Mouse (Mus musculus): Measurements from ENCODE around the gene Srek1ip1.

Srek1ip1 gene

DNA sequence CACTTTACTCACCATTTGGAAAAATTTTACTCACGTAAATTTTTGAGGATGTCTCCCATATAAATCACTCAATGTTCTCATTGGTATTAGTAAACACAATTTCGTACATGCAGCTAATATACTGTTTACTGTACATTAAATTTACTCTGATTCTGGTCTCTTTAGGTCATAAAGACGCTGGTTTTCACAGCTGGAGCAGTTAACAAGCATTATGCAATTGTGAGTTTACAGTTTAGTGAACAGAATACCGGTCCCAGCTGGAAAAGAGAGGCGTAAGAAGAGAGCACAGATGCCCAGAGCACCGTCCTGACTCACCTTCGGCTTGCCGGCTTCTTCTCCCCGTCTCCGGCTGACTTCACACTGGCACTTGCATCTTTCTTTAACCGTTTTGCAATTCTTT, at the start of gene Srek1ip1:
TSS of gene Srek1ip1 (plus strand) at position 301 of the 400 bp plus-strand sequence.
- no peak for DNase-seq

DNA sequence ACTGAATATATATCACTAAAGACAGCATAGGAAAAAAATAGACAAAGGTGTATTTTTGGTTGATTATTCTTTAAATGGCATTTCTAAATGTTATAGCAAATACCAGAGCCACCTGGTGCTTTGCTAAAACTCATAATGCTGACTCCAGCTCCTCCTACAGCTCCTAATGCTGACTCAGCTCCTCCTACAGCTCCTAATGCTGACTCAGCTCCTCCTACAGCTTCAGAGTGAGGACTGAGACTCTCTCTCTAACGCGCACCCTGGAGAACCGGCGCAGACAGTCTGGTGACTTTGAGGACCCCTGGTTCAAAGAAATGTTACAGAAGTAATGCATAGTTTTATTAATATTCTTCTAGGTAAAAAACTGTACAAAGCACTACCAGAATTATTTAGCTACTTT, 49.4 kb upstream of the Srek1ip1 start:
- DNase-seq, result no peak

DNA sequence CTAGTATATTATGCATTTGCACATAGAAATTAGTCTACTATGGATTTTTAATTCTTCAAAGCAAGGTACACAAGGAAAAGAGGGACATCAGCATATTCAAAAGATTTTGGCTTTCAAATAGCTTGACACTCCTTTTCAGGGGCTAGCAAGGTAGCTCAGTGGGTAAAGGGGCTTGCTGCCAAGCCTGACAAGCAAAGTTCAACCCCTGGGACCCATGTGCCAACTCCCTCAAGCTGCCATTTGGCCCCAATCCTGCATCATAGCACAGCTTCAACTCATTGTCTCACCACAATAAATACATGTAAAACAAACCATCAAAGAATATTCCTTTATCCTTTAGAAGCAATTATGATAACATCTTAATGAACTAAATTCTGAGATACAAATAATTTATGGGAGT, 45.3 kb upstream of the Srek1ip1 start:
- peak; percentile 83 to 88 for DNase-seq

DNA sequence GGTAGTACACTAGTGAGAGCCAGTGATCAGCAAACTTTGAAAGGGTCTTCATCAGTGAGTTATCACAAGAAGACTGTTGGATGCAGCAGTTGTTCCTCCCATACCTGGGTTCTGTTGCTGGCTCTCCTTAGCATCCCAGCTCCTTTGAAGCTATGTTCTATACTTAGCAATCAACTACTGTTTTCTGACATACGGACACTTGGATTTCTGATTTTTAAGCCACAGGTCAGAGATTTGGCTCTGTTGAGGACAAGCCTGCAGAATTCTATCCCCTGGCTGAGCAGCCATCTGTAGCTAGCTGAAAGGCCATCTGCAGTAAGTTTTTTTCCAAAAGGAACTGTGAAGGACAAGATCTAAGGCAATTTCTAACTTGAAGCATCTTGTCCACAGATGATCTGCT, 32.9 kb upstream of the Srek1ip1 start:
- DNase-seq, result peak; percentile 61 to 65

DNA sequence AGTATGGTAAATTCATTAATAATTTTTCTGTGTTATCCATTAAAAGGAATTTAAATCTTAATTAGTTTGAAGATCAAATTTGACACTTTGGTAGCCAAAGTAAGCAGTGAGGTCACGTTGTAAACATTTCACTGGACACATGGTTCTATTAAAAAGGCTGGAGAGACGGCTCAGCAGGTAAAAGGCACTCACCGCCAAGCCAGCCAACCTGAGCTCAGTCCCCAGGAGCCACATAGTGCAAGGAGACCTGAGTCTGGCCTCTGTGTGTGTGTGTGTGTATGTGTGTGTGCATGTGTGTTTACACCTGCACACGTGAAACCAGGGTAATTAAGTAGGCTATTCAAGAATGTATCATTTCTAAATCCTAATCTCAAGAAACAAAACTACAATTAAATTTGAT, 29.9 kb upstream of the Srek1ip1 start:
- peak in 1 of 2 experiments; percentile 10 for DNase-seq

DNA sequence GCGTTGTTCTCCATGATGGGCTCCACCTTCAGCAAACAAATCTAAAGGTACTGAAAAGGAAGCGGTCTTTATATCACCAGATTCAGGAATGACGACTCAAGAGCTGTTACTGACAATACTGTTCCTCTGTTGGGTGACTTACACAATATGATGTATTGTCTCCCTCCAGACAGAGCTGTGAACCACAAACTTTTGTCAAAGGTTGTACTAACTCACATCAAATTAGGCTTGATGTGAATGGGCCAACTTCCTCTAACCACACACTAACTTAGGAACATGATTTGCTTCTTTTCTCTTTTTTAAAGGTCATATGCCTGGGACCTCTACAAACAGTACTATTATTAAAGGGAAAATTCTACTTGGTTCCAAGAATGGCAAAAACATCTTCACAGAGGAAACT, 29.1 kb upstream of the Srek1ip1 start:
- DNase-seq, result no peak

DNA sequence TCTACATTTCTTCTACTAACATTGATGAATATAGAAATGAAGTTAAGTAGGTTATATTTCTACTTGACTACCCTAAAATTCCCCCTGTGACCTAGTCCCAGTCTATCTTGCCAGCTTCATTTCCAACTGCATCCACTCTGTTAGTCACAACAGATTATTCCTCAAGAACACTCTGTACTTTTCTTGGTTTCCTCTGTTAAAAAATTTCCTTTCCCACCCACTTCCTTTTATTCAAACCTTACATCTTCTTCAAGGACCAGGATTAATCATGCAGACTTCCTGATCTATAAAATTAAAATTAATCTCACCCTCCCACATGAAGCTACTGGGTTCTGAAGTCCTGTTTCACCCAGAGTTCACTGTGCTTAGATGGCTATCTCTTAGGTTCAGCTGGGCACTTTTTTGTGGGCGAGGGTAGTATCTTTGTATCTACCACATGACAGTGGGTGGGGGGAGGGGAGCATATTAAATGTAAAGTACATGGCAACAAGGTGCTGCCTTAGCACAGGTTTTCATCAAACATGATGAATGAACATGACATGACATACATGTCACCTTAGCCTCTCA, 13.1 kb upstream of the Srek1ip1 start:
- DNase-seq, result no peak

DNA sequence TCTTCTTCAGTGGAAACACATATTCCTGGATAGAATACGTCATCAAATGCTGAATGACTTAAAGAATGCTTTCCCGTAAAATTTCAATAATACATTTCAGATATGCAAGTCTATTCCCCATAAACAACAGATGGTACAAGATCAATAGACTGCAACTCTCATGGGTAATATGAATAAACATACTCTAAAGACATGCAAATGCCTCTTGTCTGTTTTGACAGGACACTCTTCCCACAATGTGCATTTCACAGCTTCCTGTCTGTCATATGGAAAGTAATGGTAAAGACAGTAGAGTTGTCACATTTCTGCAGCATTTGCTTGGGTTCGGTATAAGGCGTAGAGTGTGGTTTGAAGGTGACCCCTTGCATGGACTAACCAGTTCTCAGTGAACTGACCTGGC, 5.0 kb upstream of the Srek1ip1 start:
- DNase-seq, result no peak

DNA sequence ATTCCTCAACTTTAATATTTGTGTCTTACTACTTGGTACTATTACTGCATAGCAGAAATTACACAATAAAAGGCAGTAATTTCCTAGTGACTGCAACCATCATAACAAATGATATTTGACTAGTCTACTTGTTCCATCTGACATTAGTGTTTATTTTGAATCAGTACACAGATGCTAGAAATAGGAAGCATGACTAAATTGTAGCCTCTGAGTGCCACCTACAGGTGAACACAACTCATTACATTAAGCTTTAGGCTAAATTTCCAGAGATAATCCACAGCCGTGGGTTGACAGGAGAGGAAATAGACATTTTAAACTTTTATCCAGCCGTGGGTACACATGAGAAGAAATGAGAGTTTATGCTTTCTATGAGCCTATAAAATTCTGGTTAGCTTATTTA, 2.6 kb upstream of the Srek1ip1 start:
- peak; percentile 58 to 74 for DNase-seq

DNA sequence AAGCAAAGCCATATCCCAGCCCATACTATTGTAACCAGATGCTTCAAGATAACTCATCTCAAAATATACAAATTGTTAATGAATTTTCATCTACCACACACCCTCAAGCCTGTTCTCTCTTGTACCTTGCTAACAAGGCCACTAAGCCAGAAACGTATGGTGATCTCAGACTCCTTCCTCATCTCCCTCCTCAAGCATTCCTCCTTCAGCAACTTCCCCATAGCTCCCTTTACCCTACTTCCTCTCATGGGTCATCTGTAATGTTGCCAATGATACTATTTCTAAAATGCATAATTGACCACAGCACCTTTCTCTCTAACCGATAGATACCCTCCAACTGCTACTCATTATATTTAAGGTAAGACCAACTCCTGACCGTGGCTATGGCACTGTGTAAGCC, 2.1 kb downstream of the Srek1ip1 start:
- no peak for DNase-seq

DNA sequence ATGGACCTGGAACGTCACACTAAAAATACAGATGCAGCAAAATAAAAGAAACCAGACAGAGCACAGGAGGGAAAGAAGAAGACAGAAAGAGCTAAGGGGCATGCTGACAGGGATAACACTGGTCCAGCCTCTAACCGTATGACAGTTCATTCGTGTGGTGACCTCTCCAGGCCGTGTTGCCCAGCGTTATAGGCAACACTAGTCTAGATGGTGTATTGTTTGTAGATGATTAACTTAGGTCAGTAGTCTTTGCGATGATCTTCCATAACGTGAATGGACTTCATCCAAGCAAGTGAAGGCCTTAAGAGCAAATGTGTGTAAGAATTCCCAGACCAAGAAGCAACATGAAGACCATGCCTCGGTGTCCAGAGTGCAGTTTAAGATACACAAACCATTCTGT, 6.8 kb downstream of the Srek1ip1 start:
- DNase-seq, result no peak

DNA sequence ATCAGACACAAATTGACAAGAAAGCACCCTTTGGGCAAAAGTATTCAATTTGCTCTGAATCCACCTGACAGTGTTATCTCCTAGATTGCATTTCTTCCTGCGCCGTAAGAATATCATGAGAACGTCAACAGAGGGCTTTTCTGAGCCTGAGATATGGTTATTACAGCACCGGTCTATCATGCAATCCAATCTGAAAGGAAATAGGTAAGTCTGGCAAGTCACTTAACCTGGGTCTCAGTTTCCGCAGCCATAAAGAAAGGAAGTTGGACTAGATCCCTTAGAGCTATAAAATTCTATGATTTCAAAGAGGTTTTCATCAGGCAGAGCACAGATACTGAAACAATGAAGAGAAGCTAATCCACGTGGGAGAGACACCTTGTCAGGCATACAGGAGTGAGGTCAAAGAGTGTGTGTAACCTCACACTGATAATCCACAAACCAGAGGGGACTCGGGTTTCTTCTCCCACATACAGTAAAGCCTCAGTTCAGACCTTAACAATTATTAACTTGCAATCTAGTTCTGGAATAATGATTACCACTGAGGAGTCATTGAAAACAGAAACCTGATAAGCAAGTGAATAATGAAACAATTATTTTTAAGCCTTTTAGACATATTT, 7.4 kb downstream of the Srek1ip1 start:
- DNase-seq, result no peak

DNA sequence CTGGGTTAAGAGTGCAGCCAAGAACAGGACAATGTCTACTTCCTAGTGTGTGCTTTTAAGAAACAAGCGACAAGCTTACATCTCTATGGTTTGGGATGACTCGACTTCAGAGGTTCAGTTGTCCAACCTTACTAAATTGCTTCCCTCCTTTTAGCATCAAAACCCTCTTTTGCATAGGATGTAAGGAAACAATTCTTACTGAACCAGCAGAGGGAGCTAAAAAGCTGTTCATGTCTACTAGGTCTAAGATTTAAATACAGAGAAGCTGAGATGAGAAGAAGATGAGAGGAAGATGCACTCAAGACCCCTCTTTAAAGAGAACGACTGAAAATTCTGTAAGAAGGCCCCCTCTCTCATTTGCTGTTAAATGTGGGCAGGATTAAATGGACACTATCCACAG, 13.4 kb downstream of the Srek1ip1 start:
- DNase-seq, result peak; percentile 31 to 79

DNA sequence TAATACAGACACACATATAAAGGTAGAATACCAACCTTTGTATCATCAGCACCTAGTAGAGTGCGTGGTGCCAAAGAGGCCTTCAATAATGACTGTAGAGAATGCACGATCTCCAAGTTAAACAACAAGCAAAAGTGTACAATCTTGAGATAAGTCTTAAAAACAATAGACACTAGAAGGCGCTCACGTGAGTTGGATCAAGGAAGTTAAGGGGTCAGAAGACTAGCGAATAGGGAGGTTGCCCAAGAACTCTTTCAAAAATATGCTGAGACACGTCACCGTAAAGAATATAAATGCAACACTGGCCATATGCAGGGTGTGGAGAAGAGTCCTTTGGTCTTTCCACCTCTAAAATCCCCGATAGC, 24.0 kb downstream of the Srek1ip1 start:
- peak in 1 of 2 experiments; percentile 47 for DNase-seq

DNA sequence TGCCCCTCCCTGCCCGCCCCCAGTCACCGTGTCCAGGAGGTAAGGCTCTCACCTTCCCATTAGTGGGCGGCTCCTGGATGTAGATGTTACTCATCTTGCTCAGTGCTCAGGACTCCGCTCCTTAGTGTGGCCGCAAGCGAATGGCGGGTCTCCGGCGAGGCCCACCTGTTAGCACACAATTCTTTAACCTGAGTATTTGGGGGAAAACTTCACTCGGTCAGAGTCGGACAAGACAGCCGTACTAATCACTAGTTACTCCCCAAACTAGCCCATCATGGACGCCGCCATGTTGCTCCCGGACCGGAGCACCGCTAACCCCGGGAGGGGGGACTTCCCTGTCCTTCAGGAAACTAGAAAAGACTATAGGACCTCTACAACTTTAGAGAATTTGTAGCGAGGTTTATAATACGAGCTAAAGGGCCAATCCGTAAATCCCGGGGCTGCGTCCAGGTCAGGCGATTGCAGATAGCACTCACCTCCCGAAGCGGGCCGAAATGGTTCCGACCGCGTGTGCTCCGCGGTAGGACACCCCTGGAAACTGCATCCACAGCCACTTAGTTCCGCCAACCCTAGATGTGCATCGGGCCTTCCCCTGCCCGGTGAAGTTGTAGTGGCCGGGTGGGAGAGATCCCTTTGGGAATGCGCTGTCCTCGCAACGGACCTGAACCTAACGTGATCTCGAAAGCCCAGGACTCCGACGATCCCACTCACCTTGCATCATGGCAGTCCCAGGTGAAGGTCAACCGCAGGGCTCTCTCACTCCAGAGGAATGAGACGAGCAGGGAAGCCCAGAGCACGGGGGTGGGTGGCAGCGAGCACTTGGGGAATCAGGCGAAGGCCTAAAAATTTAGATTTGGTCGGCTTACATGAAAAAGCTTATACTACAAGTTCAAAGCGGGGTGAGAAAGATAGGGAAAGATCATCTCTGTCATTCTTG, 24.6 kb downstream of the Srek1ip1 start, which contains the start of gene Cwc27:
TSS of gene Cwc27 (minus strand) at position 508 of the 937 bp plus-strand sequence.
- peak; percentile 85 to 86 for DNase-seq

DNA sequence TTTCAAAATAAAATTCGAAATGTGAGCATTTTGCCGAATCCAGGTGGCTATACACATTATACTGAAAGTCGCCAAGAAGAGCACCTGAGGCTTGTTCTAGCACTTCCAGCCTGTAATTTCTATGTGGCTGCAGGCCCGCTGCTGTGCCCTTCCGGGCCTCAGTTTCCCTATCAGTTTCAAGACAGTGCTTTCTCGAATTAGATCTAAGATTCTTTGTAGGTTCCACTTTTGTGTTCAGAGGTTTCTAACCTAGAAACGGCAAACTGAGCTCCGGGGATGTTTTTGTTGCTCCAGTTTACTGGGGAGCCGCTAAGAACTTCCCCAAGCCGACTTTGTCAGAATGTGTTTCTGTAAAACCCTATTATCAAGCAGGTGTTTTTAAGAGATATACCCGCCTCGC, 25.4 kb downstream of the Srek1ip1 start:
- DNase-seq, result peak in 1 of 2 experiments; percentile 19

DNA sequence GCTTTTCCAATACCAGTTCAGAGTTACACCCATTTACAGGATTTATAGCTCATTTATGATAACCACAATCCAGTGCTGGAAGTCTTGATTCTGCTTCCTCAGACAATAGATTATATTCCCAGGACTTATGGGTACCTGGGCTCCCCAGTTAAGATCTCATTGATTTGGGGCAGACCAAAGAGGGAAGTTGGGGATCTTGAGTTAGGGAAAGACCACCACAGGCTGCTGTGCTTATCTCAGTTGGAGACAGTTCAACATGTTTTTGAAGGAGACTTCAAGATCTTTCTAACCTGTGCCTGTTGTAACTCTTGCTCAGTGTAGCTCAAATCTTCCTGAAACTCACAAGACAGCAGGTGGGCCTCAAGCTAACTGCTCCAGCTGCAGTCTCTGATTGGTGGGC, 28.9 kb downstream of the Srek1ip1 start:
- DNase-seq, result no peak

DNA sequence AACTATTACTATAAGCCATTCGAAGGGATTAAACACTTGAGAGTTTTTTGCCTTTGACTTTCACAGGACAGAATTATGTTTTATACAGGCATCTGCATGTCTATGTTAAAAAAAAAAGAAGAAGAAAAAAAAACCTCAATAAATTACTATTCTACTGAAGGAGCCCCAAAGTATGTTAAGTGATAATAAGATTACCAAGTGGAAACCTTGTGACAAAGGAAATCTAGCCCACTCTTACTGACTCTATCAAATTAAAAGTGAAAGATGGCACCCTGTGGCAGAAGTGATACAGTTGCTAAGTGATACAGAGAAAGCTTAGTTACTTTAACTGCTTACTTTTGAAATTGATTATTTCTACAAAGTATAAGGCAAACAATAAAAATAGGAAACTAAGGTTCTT, 29.6 kb downstream of the Srek1ip1 start:
- no peak for DNase-seq

DNA sequence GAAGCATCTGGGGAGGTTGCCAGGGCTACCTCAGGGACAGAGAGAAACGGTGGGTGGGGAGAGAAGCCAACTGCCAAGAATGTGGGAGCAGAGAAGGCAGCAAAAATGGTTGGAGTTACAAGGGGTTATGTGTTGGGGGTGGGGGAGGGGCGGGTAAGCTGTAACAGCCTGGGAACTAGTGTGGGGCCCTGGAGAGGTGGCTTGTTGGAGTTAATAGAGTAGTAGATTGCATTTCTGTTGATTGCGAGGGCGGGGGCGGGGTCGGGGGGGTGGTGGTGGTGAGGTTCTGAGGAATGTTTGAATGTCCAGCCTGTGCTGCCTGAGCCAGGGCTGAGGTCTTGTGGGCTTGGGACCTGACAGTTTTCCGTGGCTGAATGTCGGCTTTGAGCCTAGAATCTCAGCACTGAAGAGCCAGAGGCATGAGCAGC, 30.1 kb downstream of the Srek1ip1 start:
- DNase-seq, result peak; percentile 13 to 16

DNA sequence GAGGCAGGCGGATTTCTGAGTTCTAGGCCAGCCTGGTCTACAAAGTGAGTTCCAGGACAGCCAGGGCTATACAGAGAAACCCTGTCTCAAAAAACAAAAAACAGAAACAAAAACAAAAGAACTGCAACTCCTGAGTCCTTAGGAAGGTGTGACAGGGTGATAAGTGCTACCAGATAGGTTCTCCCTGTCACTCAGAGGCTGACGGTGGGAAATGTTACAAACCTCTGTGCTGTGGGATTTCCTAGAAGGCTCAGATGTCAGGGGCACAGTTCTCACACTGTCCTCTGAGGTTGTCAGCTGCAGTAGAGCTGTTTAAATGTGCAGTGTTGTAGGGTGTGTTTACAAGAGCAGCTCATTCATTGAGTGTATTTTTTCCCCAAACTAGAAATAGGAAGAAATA, 33.2 kb downstream of the Srek1ip1 start:
- DNase-seq, result no peak

DNA sequence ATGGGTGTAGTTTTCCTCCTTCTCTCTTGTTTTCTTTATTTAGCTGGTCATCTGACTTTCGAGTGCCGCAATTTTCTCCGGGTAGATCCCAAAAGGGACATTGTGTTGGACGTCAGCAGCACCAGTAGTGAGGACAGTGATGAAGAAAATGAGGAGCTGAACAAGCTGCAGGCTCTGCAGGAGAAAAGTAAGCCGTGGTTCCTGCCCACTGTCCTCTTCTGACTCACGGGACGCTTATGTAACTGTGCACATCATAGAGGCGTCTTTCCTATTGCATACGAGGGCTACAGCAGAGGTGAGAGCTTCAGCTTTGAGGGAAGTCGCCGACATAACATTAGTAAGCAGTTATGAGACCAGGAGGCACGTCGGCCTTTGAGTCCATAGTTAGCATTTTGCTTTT, 40.5 kb downstream of the Srek1ip1 start:
- DNase-seq, result no peak

DNA sequence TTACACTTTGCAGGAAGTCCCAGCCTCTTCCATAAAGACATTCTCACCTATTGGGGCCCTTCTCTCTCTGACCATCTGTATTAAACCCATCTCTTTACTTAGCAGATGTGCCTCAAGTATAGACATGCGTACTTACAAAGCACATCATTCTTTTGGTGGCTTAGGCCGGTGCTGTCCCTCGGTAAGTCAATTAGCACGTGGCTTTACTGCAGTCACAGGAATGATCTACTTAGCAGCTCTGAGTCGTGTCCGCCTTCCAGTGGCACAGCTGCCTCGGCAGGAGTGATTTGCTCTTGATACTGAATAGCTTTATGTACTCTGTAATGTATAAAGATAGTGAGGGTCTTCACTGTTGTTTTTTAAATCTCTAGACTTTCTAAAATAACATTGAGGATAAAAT, 45.3 kb downstream of the Srek1ip1 start:
- DNase-seq, result no peak

DNA sequence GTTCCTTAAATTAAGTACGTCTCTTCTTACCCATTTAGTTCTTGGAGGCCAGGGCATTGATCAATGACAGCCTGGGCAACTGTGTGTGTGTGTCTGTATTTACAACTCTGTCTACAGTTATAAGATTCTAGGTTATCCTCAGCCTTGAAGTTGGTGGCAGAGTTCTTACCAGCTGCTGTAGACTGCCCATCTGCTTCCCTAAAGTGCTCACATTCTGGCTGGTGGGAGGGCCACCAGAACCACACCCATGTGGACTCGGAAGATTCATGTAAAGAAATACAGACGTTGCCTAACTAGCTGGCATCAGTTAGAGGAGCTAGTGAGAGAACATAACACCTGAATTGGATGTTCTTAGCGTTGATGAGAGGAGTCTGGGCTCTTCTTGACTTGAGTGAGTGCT, 49.7 kb downstream of the Srek1ip1 start:
- no peak for DNase-seq

Data from cerebellum, postnatal 10 days (tissue).